Mouse (Mus musculus) layer of hippocampus, postnatal 10 days (tissue): ENCODE data around the gene Atp6v0e2. TPM values are rescaled to one million over a fixed set of nuclear protein-coding genes. Genes with fewer than 3 reads are reported as not detected.
A peak's percentile ranks its signal among the peaks of the same experiment; 100 is the strongest.
"Not testable (repeated sequence)": the region's sequence is repeated elsewhere in the genome, so short reads cannot be mapped to it uniquely, and the experiment has no call there.

ENCODE experiments used
- DNase-seq, 2 experiments: peaks; one replicate each; pipeline ENCODE4 v3.0.0; 2021; ENCODE audit warnings: low spot score in 2 of 2
- long read RNA-seq: library from polyadenylated mRNA; stranded (forward); transcript quantifications from one replicate; pipeline ENCODE4 v2.0.0, GENCODE M21; 2023
- total RNA-seq, 2 experiments: library from RNA; stranded (reverse); gene quantifications; 2 replicates each; pipeline ENCODE4 v1.2.3; 2021

Atp6v0e2 gene
- total RNA-seq = 100 to 1,000 TPM; 413 to 459 TPM
- long read RNA-seq, transcript Atp6v0e2-201 (4 exons, 1,789 nt) = major isoform, 596 of 648 reads
- long read RNA-seq, partial matches to known transcripts = 46 of 648 reads
- long read RNA-seq, other reads (novel, unspliced or antisense) = 3 of 648 reads

DNA sequence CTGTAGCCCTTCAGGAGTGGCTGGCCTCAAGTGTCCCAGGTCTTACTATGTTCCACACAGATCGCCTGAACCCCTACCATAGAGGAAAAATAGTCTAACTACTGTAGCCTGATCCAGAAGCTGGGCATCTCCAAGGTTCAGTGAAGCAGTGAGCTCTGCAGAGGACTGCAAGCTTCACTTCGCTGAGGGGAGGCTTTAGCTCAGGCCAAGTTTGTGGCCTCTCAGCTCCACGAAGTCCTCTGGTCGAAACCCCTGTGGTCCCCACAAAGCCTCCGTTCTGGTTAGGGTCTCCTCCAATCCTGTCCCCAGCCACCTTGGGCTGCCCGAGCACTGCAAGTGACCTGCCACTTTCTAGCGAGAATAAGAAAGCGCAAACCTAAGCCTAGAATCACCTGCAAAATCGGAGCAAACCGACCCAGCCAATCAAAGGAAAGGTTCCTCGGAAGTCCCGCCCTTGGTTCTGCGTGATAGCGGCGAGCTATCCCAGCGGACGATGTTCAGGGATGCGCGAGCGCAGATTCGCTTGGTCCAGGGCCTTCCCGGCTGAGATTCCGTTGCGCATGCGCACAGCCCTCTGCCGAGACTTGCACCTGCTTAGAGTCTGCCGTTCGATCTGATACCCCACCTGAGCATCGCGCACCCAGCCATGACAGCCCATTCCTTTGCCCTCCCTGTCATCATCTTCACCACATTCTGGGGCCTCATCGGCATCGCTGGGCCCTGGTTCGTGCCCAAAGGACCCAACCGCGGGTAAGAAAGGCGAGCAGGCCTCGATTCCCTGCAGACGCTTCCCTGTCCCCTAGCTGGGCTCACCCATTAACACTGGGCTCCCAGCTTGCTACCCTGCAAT lies at the start of gene Atp6v0e2:
Atp6v0e2 (plus strand) TSS at position 511 of the 850 bp plus-strand sequence.
- DNase-seq = peak; percentile 87 to 93

DNA sequence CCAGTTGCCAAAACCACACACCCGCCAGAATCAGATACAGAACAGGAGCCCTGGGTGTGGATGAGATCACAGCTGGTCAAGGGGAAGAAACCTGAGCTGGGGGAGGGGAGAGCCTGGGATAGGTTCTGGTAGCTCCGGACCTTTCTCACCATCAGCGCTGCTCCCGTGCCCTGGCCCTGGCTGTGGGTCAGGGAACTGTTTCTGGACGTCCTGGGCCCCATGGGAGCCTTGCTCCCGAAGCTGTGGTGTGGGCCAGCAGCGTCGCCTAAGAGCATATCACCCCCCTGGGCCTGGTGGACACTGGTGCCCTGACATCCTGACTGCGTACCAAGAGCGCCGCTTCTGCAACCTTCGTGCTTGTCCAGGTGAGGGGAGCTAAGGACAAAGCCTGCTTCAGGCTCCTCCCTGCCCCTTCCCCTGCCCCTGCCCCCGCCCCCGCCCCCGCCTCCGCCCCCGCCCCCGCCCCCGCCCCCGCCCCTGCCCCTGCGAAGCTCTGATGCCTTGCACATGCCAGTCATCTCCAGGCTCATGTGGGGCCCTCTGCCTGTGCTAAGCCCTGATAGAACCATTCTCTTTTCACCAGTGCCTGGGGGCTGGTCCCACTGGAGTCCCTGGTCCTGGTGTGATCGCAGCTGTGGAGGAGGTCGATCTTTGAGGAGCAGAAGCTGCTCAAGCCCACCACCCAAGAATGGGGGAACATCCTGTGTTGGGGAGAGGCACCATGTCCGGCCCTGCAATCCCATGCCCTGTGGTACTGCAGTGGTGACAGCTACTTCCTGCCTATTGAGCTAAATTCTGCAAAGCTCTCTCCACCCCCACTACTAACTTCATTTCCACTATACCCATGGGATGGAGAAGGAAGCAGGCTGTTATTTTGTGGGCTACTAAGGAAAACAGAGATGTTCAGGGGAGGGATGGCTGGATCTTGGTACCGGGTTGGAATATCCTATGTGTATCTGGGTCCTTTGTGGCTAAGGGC lies 49.4 kb upstream of the Atp6v0e2 start:
- no peak for DNase-seq

DNA sequence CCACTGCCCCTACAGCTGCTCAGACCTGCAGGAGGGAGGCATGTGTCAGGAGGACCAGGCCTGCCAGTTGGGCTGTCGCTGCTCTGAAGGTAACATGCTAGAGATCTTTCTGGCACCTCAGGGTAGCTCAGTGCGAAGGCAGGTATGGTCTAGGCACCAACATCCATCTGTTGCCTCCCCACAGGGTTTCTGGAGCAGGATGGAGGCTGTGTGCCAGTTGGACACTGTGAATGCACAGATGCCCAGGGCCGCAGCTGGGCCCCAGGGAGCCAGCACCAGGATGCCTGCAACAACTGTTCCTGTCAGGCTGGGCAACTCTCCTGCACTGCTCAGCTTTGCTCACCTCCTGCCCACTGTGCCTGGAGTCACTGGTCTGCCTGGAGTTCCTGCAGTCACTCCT lies 47.7 kb upstream of the Atp6v0e2 start:
- DNase-seq = no peak

DNA sequence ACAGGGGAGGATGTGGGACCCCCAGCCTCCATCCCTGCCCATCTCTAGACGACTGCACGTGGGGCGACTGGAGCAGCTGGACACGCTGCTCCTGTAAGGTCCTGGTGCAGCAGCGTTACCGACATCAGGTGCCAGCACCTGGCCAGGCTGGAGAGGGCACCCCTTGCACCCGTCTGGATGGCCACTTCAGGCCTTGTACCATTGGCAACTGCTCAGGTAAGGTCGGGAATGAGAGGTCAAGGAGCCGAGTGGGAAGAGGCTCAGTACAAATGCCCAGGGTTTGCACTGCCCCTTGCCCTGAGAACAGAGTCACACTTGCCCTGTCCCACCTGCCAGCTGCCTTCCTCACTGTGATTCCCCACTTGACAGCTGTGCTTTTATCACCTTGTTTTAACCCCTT lies 46.1 kb upstream of the Atp6v0e2 start:
- DNase-seq = no peak

DNA sequence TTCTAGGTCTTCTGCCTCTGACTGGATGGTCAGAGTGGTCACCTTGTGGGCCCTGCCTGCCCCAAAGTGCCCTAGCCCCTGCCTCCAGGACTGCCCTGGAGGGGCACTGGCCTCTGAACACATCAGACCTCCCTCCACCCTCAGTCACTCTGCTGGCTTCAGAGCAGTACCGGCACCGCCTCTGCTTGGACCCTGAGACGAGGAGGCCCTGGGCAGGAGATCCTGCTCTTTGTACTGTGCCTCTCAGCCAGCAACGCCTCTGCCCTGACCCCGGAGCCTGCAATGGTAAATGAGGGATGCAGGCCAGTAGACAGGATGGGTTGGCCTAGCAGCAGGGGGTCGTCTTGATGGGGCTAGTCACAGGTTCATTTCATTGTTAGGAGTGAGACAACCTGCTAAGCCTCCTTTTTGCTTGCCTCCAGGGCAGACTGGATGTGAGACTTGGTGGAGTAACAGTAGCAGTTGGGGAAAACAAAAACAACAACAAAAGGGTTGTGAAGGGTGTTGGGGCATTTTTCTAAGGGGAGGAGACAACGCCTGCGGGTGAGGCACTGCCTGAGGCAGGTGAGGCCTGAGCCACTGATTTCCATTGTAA lies 44.2 kb upstream of the Atp6v0e2 start:
- DNase-seq = no peak

DNA sequence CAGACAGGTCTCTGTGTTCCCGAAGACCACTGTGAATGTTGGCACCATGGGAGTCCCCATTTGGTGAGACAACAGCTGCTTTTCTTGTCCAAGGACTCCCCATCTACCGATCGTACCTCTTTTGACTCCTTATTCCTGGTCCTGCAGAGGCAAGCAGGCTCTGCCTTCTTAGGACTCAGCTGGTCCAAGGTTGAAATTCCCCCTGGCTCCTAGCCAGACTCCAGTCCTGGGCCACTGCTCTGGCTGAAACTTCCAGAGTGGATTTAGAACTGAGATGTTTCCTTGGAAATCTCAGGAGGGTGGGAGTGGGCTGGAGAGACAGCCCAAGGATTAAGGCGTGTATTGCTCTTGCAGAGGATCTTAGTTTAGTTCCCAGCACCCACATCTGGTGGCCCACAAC lies 39.9 kb upstream of the Atp6v0e2 start:
- no peak for DNase-seq

DNA sequence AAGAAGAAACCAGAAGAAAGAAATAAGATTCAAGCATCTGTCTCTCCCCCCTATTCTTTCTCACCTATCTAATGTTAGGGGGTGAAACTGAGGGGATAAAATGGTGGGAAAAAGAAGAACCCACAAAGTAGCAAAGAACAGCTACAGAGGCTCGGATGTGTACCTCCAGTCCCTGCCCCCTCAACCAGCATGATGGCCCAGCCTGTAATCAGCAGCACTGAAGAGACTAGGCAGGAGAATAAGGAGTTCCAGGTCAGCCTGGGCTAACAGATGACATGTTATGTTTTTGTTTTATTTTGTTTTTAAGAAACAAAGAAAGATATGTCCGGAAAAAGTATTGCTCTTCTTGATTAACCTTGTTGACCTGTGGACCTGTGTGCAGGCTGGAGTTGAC lies 33.6 kb upstream of the Atp6v0e2 start:
- no peak for DNase-seq

DNA sequence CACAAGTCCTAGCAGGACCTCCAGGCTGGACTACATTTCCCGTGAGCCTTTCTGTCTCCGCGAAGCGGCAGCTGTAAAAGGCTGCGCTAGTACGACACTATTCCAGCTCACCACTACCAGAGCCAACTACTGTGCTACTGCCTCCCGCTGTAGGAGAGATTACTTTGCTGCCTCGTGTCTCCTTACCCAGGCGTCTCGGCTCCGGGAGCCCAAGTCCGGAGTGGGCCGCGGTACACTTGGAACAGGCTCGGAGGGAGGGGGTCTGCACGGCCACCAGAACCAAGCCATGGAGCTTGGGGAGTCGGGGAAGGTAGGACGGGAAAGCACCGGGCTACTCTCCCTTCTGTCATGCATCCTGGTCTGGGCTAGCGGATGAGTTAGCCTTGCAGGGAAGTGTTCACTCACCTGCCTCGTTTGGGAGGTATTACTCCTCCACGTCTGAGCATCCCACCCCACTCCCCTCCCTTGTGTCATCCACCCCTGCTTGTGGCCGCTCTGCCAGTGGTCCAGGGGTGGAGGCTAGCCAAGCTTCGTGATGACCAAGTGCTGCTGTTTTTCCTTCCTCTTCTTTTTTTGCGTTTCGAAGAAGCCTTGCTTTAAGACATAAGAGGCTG lies 33.1 kb upstream of the Atp6v0e2 start:
- peak; percentile 65 to 76 for DNase-seq

DNA sequence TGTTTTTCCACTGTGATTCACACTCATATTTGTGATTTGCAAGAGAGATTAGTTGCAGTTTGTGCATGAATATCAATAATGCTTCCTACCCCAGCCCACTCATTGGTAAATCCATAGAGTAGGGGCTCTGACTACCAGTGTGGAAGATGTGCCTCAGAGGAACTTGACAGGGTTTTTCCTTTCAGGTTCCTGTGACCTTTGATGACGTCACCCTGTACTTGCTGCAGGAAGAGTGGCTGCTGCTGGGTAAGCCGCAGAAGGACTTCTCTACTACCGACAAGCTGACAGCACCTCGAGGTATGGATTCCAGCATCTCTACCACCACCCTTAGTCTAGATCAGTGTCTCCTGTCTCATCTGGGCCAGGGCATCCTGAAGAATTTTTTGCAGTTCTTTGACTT lies 29.3 kb upstream of the Atp6v0e2 start:
- DNase-seq = no peak

DNA sequence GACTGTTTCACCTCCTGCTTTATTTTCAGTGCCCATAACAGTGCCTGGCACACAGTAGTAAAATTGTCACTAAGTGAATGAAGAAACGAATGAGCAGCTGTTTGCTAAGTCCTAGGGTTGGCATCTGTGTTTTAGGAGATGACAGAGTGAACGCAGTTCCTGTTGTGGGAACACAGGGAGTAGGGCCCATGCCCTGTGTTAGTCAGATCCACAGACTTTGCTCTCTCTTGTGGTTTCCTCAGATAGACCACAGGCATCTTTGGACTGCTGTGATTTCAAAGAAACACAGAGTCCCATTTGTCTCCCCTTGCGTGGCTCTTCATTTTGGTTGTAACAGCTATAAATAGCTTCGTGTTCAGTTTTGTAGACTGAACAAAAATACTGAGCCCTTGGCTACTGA lies 27.0 kb upstream of the Atp6v0e2 start:
- DNase-seq = no peak

DNA sequence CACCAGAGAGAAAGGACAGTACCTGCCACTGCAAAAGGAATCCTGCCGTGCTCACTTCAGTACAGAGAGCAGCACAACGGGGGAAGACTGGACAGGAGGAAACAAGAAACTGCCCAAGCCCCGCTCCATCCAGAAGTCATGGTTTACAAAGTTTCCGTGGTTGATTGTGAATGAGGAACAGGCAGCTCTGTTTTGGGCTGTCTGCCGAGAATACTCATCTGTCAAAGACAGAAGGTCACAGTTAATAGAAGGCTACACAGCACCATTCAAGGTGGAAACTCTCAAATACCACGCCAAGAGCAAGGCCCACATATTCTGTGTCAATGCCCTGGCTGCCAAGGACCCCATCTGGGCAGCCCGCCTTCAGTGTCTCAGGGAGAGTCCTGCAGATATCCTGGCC lies 25.6 kb upstream of the Atp6v0e2 start:
- no peak for DNase-seq

DNA sequence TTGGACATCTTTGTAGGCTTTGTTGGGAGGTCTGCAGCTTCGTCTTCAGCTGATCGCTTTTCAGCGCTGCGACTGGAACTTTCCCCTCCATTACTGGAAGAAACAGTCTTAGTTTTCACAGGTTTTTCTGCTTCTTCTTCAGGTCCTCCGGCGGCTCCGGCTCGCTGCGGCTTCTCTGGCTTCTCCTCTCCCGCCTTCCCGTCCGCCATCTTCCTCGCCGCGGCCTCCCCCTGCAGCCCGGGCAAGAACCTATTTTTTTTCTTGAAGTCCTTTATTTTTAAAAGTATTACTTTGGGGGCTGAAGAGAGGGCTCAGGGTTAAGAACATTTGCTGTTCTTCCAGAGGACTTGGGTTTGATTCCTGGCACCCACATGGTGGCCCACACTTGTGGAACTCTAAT lies 12.5 kb upstream of the Atp6v0e2 start:
- not testable (repeated sequence) for DNase-seq

DNA sequence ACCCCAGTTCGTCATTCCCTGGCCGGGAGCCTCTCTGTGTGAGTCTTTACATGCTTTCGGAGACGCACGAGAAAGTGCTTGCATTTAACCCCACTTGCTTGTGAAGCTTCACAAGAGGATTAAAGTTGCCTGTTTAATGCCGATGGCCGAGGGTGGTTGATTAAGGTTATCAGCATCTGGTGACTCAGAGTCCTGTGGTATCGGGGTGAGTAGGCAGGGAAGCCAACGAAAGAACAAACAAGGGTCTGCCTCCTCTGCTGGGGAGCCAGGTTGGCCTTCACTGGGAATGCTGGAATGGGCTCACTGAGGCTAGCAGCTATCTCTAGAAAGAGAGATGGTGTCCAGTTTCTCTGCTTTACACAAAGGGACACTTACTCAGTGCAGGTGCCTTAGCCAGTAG lies 9.5 kb upstream of the Atp6v0e2 start:
- no peak for DNase-seq

DNA sequence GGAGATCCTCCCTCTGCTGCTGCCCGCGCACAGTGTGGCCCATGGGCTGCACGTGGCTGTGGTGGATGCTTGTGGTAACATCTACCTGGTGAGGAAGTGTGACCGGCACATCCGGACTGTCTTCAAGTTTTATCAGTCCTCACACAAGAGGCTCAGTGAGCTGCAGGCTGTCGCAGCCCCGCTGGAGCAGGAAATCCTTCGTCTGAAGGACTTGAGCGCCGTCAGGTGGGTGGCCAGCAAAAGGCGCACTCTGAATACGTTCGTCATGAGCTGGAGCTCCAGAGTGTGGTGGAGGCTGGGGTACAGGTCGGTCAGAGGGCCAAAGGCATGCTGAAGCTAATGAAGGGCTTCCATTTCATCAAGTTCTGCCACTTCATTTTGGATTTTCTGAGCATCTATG lies 8.2 kb upstream of the Atp6v0e2 start:
- no peak for DNase-seq

DNA sequence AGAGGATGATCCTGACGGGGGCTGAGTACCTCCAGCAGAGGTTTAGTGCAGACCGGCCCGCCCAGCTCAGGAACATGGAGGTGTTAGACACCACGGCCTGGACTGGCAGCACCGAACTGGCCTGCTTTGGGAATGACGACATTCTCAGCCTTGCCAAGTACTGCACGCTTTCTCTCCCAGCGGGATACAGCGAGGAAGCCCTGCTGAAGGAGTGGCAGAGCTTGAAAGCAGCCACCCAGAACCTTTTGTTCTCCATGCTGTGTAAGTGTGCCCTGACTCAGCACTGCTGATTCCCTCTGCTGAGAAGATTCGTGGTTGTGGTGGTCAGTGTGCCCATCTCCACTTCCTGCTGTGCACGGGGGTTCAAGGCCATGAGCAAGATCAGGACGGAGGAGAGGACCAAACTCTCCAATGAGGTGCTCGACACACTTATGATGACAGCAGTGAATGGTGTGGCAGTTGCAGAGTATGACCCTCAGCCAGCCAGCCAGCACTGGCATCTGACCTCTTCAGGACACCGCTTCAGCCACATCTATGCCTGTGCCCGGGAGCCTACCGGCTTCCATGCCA lies 7.5 kb upstream of the Atp6v0e2 start:
- DNase-seq = no peak

DNA sequence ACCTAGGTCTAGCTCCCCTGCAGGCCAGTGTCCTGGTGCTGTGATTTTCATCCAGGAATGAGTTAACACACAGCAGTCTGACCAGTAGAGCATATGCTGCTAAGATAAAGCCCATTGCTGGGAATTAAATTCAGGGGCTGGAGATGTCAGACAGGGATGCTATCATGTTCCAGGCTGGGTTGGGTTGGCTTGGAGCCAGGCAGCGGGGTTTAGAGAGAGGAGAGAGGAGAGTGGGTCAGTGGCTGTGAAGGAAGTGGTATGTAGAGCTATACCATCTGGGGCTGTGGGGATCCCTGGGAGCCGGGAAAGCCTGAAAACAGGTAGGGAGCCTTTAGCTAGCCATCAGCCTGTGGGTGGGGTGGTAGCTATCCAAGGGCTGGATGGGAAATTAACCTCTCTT lies 6.6 kb upstream of the Atp6v0e2 start:
- DNase-seq = no peak

DNA sequence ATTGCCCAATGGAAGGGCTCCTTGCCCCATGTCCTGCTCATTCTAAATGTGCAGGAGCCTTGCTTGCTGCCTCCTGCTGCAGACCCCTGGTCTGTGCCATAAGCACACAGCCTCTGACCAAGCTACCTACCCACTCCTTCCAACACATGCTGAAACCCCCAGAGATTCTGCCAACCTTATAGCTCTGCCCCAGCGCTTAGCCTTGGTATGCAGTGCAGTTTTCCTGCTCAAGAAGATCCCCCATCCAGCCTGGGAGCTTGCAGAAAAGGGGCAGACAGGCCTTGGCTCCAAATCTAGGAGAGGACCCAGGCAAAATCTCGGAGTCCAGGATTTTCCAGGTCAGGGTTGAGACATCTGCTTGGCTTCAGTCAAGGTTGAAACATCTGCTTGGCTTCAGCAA lies 3.9 kb upstream of the Atp6v0e2 start:
- no peak for DNase-seq

DNA sequence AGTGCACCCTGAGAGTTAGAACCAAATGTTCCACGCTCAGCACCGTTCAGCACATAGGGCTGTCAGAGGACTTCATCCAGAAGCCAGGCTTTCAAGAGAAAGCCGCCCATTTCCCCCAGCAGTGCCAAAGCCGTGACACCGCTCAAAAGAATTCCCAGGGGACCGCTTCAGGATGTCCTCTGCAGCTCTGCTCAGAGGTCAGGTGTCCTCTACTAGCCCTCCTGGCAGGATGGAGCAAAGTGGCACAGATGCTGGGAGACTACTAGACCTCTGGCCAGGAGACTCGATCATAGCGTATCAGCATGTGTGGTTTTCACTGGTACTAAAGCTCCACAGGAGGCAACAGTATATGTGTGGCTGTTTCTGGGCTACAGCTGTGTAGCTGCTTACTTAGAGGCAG lies 2.5 kb upstream of the Atp6v0e2 start:
- DNase-seq = no peak

DNA sequence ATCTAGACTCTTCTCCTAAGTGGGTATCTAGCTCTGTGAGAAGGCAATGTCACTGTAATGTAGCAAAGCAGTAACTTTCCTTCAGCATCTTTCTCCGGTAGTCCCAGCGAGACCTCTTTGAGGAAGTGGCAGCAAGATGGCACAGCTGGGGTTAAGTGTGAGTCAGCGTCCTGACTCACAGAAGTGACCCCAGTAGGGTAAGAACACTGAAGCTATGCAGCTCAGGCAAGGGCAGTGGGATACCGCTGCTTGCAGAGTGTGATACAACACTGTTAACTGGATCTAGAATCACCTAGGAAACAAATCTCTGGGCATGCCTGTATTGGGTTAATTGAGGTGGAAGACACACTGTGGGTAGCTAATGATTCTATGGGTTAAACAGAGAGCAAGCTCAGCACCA lies 1.3 kb upstream of the Atp6v0e2 start:
- no peak for DNase-seq

DNA sequence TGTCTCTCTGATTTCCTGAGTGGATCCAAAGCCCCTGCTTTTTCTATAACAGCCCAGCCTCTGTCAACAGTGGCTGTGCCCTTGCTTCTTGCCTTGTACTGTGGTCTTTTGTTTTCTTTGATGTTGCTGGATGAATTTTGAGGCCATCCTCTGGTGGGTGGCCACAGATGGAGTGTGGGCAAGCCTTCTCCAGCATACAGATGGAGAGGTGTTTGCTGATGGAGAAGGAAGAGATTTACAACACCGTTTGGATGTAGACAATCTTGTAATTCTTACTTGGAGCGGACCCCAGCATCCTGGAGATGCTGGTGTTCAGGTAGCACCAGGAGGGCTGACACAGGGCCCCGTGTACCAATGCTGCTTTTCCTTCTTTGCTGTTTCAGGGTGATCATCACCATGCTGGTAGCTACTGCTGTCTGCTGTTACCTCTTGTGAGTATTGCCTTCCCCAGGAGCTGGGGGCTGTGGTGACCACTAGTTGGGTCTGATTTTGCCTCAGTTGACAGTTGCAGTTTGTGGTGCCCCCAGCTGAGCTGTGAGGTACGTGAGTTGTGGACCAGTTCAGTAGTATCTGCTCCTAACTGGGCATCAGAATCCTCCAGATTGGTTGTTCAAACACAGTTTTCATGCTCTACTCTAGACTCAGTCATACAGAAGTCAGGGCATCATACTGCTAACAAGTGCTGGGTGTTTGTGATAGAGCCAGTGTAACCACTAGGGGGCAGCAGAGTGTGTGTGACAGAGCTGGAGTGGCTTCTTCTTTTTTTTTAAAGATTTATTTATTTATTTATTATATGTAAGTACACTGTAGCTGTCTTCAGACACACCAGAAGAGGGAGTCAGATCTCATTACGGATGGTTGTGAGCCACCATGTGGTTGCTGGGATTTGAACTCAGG lies 1.7 kb downstream of the Atp6v0e2 start:
- DNase-seq = peak; percentile 82 to 84
